Mouse (Mus musculus): Measurements from ENCODE around the gene Poc1a. TPM values are rescaled to one million over a fixed set of nuclear protein-coding genes. Genes with fewer than 3 reads are reported as not detected.
A peak's percentile ranks its signal among the peaks of the same experiment; 100 is the strongest.

Gene Poc1a
- 32.6 and 34.8 TPM in 2 replicates for polyA plus RNA-seq (2012; rRNA removed)

- peaks cover 4% of the 10 kb centered on the region; the same call in 1 of the 2 replicates for H3K4me1 ChIP-seq (ENCODE audit: control insufficient read depth, insufficient read depth, low read length)
- peak within 1 kb of the TSS; percentile 39; the same call in 1 of the 2 replicates for H3K27ac ChIP-seq (ENCODE audit: insufficient read depth, low read length)
- TF ChIP-seq POLR2A (IDR thresholded peaks at IDR 0.05; ENCODE audit: extremely low read depth, insufficient read depth, low read length) (peak; percentile 68), CTCF (IDR thresholded peaks at IDR 0.05; ENCODE audit: extremely low read depth, insufficient read depth, low read length) (no peak)
- peak within 1 kb of the TSS; percentile 58 for H3K4me3 ChIP-seq (ENCODE audit: insufficient read depth, low read length)
Observed at GRCm38 (mm10) chr9:106280808-106281544, at the start of gene Poc1a. Gene Poc1a (plus strand): TSS chr9:106281061.

GRCm38 (mm10) chr9:106231220-106231619 is 49.6 kb upstream of the Poc1a start:
- peaks cover 1% of the 10 kb centered on the region; the same call in 1 of the 2 replicates for H3K4me1 ChIP-seq (ENCODE audit: control insufficient read depth, insufficient read depth, low read length)
- peak overlapping the region; percentile 13; the same call in 1 of the 2 replicates for H3K27ac ChIP-seq (ENCODE audit: insufficient read depth, low read length)
- no peak overlapping the region for H3K4me3 ChIP-seq (ENCODE audit: insufficient read depth, low read length)
- no peak for TF ChIP-seq POLR2A (IDR thresholded peaks at IDR 0.05; ENCODE audit: extremely low read depth, insufficient read depth, low read length)
- no peak for TF ChIP-seq CTCF (IDR thresholded peaks at IDR 0.05; ENCODE audit: extremely low read depth, insufficient read depth, low read length)

- H3K4me3 ChIP-seq (ENCODE audit: insufficient read depth, low read length) = no peak overlapping the region
- TF ChIP-seq CTCF (IDR thresholded peaks at IDR 0.05; ENCODE audit: extremely low read depth, insufficient read depth, low read length) (0 out of 2 replicates have a peak, but pooled peaks have one; percentile 9), POLR2A (IDR thresholded peaks at IDR 0.05; ENCODE audit: extremely low read depth, insufficient read depth, low read length) (no peak)
- peaks cover 1% of the 10 kb centered on the region; the same call in 1 of the 2 replicates for H3K4me1 ChIP-seq (ENCODE audit: control insufficient read depth, insufficient read depth, low read length)
- no peak overlapping the region for H3K27ac ChIP-seq (ENCODE audit: insufficient read depth, low read length)
Observed at GRCm38 (mm10) chr9:106231816-106232215, 49.0 kb upstream of the Poc1a start.

GRCm38 (mm10) chr9:106232956-106233355 is 47.9 kb upstream of the Poc1a start:
- H3K4me3 ChIP-seq (ENCODE audit: insufficient read depth, low read length) = no peak overlapping the region
- peaks cover 1% of the 10 kb centered on the region; the same call in 1 of the 2 replicates for H3K4me1 ChIP-seq (ENCODE audit: control insufficient read depth, insufficient read depth, low read length)
- no peak overlapping the region for H3K27ac ChIP-seq (ENCODE audit: insufficient read depth, low read length)
- TF ChIP-seq POLR2A (IDR thresholded peaks at IDR 0.05; ENCODE audit: extremely low read depth, insufficient read depth, low read length) = no peak
- TF ChIP-seq CTCF (IDR thresholded peaks at IDR 0.05; ENCODE audit: extremely low read depth, insufficient read depth, low read length) = no peak

- Histone ChIP-seq H3K4me1 (ENCODE audit: control insufficient read depth, insufficient read depth, low read length) (peaks cover 1% of the 10 kb centered on the region; the same call in 1 of the 2 replicates), H3K27ac (ENCODE audit: insufficient read depth, low read length) (no peak overlapping the region), H3K4me3 (ENCODE audit: insufficient read depth, low read length) (no peak overlapping the region)
- TF ChIP-seq CTCF (IDR thresholded peaks at IDR 0.05; ENCODE audit: extremely low read depth, insufficient read depth, low read length) (no peak), POLR2A (IDR thresholded peaks at IDR 0.05; ENCODE audit: extremely low read depth, insufficient read depth, low read length) (no peak)
Observed at GRCm38 (mm10) chr9:106233953-106234352, 46.9 kb upstream of the Poc1a start.

GRCm38 (mm10) chr9:106235194-106235830 is 45.5 kb upstream of the Poc1a start:
- peaks cover 1% of the 10 kb centered on the region; the same call in 1 of the 2 replicates for H3K4me1 ChIP-seq (ENCODE audit: control insufficient read depth, insufficient read depth, low read length)
- H3K27ac ChIP-seq (ENCODE audit: insufficient read depth, low read length) = no peak overlapping the region
- H3K4me3 ChIP-seq (ENCODE audit: insufficient read depth, low read length) = no peak overlapping the region
- TF ChIP-seq POLR2A (IDR thresholded peaks at IDR 0.05; ENCODE audit: extremely low read depth, insufficient read depth, low read length) = no peak
- TF ChIP-seq CTCF (IDR thresholded peaks at IDR 0.05; ENCODE audit: extremely low read depth, insufficient read depth, low read length) = no peak

- Histone ChIP-seq H3K4me1 (ENCODE audit: control insufficient read depth, insufficient read depth, low read length) (no peaks in the 10 kb centered on the region; the same call in 1 of the 2 replicates), H3K4me3 (ENCODE audit: insufficient read depth, low read length) (no peak overlapping the region), H3K27ac (ENCODE audit: insufficient read depth, low read length) (peak overlapping the region; percentile 82)
- TF ChIP-seq CTCF (IDR thresholded peaks at IDR 0.05; ENCODE audit: extremely low read depth, insufficient read depth, low read length) (no peak), POLR2A (IDR thresholded peaks at IDR 0.05; ENCODE audit: extremely low read depth, insufficient read depth, low read length) (no peak)
Observed at GRCm38 (mm10) chr9:106236156-106236817, 44.6 kb upstream of the Poc1a start.

GRCm38 (mm10) chr9:106236818-106237211 is 44.0 kb upstream of the Poc1a start:
- Histone ChIP-seq H3K27ac (ENCODE audit: insufficient read depth, low read length) (peak overlapping the region; percentile 82), H3K4me3 (ENCODE audit: insufficient read depth, low read length) (no peak overlapping the region), H3K4me1 (ENCODE audit: control insufficient read depth, insufficient read depth, low read length) (no peaks in the 10 kb centered on the region; the same call in 1 of the 2 replicates)
- TF ChIP-seq POLR2A (IDR thresholded peaks at IDR 0.05; ENCODE audit: extremely low read depth, insufficient read depth, low read length) (no peak), CTCF (IDR thresholded peaks at IDR 0.05; ENCODE audit: extremely low read depth, insufficient read depth, low read length) (no peak)

GRCm38 (mm10) chr9:106237401-106237800 is 43.5 kb upstream of the Poc1a start:
- no peak overlapping the region for H3K27ac ChIP-seq (ENCODE audit: insufficient read depth, low read length)
- H3K4me1 ChIP-seq (ENCODE audit: control insufficient read depth, insufficient read depth, low read length) = no peaks in the 10 kb centered on the region; the same call in 1 of the 2 replicates
- no peak overlapping the region for H3K4me3 ChIP-seq (ENCODE audit: insufficient read depth, low read length)
- TF ChIP-seq CTCF (IDR thresholded peaks at IDR 0.05; ENCODE audit: extremely low read depth, insufficient read depth, low read length) = no peak
- no peak for TF ChIP-seq POLR2A (IDR thresholded peaks at IDR 0.05; ENCODE audit: extremely low read depth, insufficient read depth, low read length)
